Mouse (Mus musculus): Measurements from ENCODE around the gene Trir. TPM values are rescaled to one million over a fixed set of nuclear protein-coding genes. Genes with fewer than 3 reads are reported as not detected.

The Trir gene
- total and polyA plus RNA-seq, 2 experiments: 69.5 to 94.1 TPM

- no peak for TF ChIP-seq CTCF (IDR thresholded peaks at IDR 0.05; ENCODE audit: low read depth, low read length)
- TF ChIP-seq POLR2A (IDR thresholded peaks at IDR 0.05; ENCODE audit: extremely low read depth, insufficient read depth, low read length): peak; percentile 20; the same call in 1 of the 2 replicates
- Histone ChIP-seq H3K79me2 (ENCODE audit: control insufficient read depth, insufficient read depth, low read length) (no peaks in the 10 kb centered on the region), H3K4me3 (ENCODE audit: insufficient read depth, low read depth, low read length) (peak overlapping the region; percentile 53), H3K27me3 (ENCODE audit: control insufficient read depth, insufficient read depth, low read length) (no peaks in the 10 kb centered on the region), H3K9ac (ENCODE audit: low read depth, low read length) (peak overlapping the region; percentile 62), H3K27ac (replicated peaks; ENCODE audit: insufficient read depth, low read depth, low read length) (peak overlapping the region; percentile 50), H3K4me1 (ENCODE audit: control insufficient read depth, insufficient read depth, low read length) (peaks cover 20% of the 10 kb centered on the region), H3K36me3 (ENCODE audit: control insufficient read depth, insufficient read depth, low read length) (no peaks in the 10 kb centered on the region)
- peak; percentile 73 for DNase-seq (ENCODE audit: extremely low read depth, low read depth, low spot score)
- 2% methylated on average over 53 of the region's 53 CpGs for WGBS
Observed at GRCm38 (mm10) chr8:84985684-84986378, 40.8 kb upstream of the Trir start.

- H3K27ac ChIP-seq (replicated peaks; ENCODE audit: insufficient read depth, low read depth, low read length): peak overlapping the region; percentile 50
- DNase-seq (ENCODE audit: extremely low read depth, low read depth, low spot score): no peak
- TF ChIP-seq POLR2A (IDR thresholded peaks at IDR 0.05; ENCODE audit: extremely low read depth, insufficient read depth, low read length) (no peak), CTCF (IDR thresholded peaks at IDR 0.05; ENCODE audit: low read depth, low read length) (no peak)
- peak overlapping the region; percentile 53 for H3K4me3 ChIP-seq (ENCODE audit: insufficient read depth, low read depth, low read length)
- 47% methylated on average over 8 of the region's 8 CpGs for WGBS
- no peaks in the 10 kb centered on the region for H3K27me3 ChIP-seq (ENCODE audit: control insufficient read depth, insufficient read depth, low read length)
- H3K79me2 ChIP-seq (ENCODE audit: control insufficient read depth, insufficient read depth, low read length): no peaks in the 10 kb centered on the region
- H3K9ac ChIP-seq (ENCODE audit: low read depth, low read length): peak overlapping the region; percentile 62
- no peaks in the 10 kb centered on the region for H3K36me3 ChIP-seq (ENCODE audit: control insufficient read depth, insufficient read depth, low read length)
- peaks cover 16% of the 10 kb centered on the region; the same call in 1 of the 2 replicates for H3K4me1 ChIP-seq (ENCODE audit: control insufficient read depth, insufficient read depth, low read length)
Observed at GRCm38 (mm10) chr8:84986379-84986945, 40.2 kb upstream of the Trir start.

- Histone ChIP-seq H3K27ac (replicated peaks; ENCODE audit: insufficient read depth, low read depth, low read length) (no peak overlapping the region), H3K9ac (ENCODE audit: low read depth, low read length) (no peak overlapping the region), H3K79me2 (ENCODE audit: control insufficient read depth, insufficient read depth, low read length) (no peaks in the 10 kb centered on the region), H3K27me3 (ENCODE audit: control insufficient read depth, insufficient read depth, low read length) (no peaks in the 10 kb centered on the region), H3K36me3 (ENCODE audit: control insufficient read depth, insufficient read depth, low read length) (no peaks in the 10 kb centered on the region), H3K4me1 (ENCODE audit: control insufficient read depth, insufficient read depth, low read length) (peaks cover 16% of the 10 kb centered on the region; the same call in 1 of the 2 replicates), H3K4me3 (ENCODE audit: insufficient read depth, low read depth, low read length) (no peak overlapping the region)
- no peak for DNase-seq (ENCODE audit: extremely low read depth, low read depth, low spot score)
- no peak for TF ChIP-seq POLR2A (IDR thresholded peaks at IDR 0.05; ENCODE audit: extremely low read depth, insufficient read depth, low read length)
- TF ChIP-seq CTCF (IDR thresholded peaks at IDR 0.05; ENCODE audit: low read depth, low read length): no peak
- 90% methylated on average over 5 of the region's 5 CpGs for WGBS
Observed at GRCm38 (mm10) chr8:84987388-84987787, 39.2 kb upstream of the Trir start.

- Histone ChIP-seq H3K4me3 (ENCODE audit: insufficient read depth, low read depth, low read length) (no peak overlapping the region), H3K79me2 (ENCODE audit: control insufficient read depth, insufficient read depth, low read length) (no peaks in the 10 kb centered on the region), H3K4me1 (ENCODE audit: control insufficient read depth, insufficient read depth, low read length) (peaks cover 16% of the 10 kb centered on the region; the same call in 1 of the 2 replicates), H3K27ac (replicated peaks; ENCODE audit: insufficient read depth, low read depth, low read length) (no peak overlapping the region), H3K36me3 (ENCODE audit: control insufficient read depth, insufficient read depth, low read length) (no peaks in the 10 kb centered on the region), H3K9ac (ENCODE audit: low read depth, low read length) (no peak overlapping the region), H3K27me3 (ENCODE audit: control insufficient read depth, insufficient read depth, low read length) (no peaks in the 10 kb centered on the region)
- 95% methylated on average over 2 of the region's 2 CpGs for WGBS
- TF ChIP-seq POLR2A (IDR thresholded peaks at IDR 0.05; ENCODE audit: extremely low read depth, insufficient read depth, low read length) (no peak), CTCF (IDR thresholded peaks at IDR 0.05; ENCODE audit: low read depth, low read length) (no peak)
- DNase-seq (ENCODE audit: extremely low read depth, low read depth, low spot score): no peak
Observed at GRCm38 (mm10) chr8:84987903-84988302, 38.7 kb upstream of the Trir start.

GRCm38 (mm10) chr8:84989311-84989731 is 37.3 kb upstream of the Trir start:
- peak; percentile 88 for DNase-seq (ENCODE audit: extremely low read depth, low read depth, low spot score)
- Histone ChIP-seq H3K27ac (replicated peaks; ENCODE audit: insufficient read depth, low read depth, low read length) (peak overlapping the region; percentile 67), H3K9ac (ENCODE audit: low read depth, low read length) (peak overlapping the region; percentile 39), H3K4me3 (ENCODE audit: insufficient read depth, low read depth, low read length) (peak overlapping the region; percentile 13; the same call in 1 of the 2 replicates), H3K36me3 (ENCODE audit: control insufficient read depth, insufficient read depth, low read length) (no peaks in the 10 kb centered on the region), H3K79me2 (ENCODE audit: control insufficient read depth, insufficient read depth, low read length) (no peaks in the 10 kb centered on the region), H3K27me3 (ENCODE audit: control insufficient read depth, insufficient read depth, low read length) (no peaks in the 10 kb centered on the region), H3K4me1 (ENCODE audit: control insufficient read depth, insufficient read depth, low read length) (peaks cover 13% of the 10 kb centered on the region; the same call in 1 of the 2 replicates)
- WGBS: 8% methylated on average over 15 of the region's 15 CpGs
- no peak for TF ChIP-seq CTCF (IDR thresholded peaks at IDR 0.05; ENCODE audit: low read depth, low read length)
- TF ChIP-seq POLR2A (IDR thresholded peaks at IDR 0.05; ENCODE audit: extremely low read depth, insufficient read depth, low read length): 0 out of 2 replicates have a peak, but pooled peaks have one; percentile 11
